In the genomic region with DNA sequence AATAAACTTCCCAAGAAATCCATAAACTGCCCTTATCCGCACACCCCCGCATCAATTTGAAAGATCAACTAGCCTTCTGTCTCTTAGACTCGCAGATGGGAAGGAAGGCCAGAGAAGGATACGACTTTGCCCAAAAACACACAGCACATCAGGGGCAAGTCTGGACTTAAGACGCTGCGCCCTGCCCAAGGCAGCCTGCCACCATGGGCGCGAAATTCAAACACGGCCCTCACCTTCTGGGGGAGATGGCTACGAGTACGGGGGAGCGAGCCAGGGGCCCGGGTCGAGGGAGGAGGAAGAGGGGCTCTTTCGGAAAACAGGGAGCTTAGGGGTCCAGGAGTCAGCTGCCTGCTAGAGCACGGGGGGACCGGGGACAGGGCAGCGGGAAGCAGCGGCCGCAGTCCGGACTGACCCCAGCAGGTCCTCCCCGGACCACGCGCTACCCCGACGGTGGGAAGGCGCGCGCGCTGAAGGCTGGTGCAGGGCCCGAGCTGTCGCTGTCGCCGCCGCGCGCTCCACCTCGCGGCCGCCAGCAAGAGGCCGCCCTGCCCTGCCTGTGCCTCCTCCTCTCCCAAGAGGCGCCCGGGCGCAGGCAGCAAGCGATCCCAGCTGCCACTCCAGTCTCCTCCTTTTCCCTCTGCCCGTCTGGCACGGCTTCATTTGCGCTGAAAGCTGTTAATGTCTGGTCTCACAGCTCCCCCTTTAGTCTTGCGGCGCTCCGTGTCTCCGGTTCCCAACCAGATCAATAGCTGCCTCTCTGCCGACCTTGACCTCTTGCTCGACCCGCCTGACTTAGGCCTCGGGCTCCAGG, we compare ENCODE assay signal across 10 mouse cellular contexts. TPM values are rescaled to one million over a fixed set of nuclear protein-coding genes. Genes with fewer than 3 reads are reported as not detected.
DNase-seq lines count a peak whose midpoint lies in the region; ATAC-seq and TF ChIP-seq lines count a peak whose summit lies in the region.
"Had no signal": no experiment of that assay in that cellular context is flagged by ENCODE, and none has a peak within 500 bp of the region (broad histone marks: within the 10 kb centered on the region; RNA-seq: fewer than 3 reads in every experiment).

No protein-coding gene starts in this region.

- H3K4me1 ChIP-seq in lung, embryonic 15.5 days: peaks cover 28% of the 10 kb centered on the region
- H3K4me1 ChIP-seq in lung, adult 2 months (ENCODE audit: control insufficient read depth, insufficient read depth, low read length): no peaks in the 10 kb centered on the region; the same call in 1 of the 2 replicates
- H3K4me1 ChIP-seq in hindbrain, embryonic 10.5 days (replicated peaks): peaks cover 37% of the 10 kb centered on the region

- peak; percentile 76 for ATAC-seq in lung, embryonic 15.5 days (ENCODE audit: borderline replicate concordance, extremely low read depth, low FRiP score, low TSS enrichment)
- no peak for ATAC-seq in erythroblast, adult 5-6 weeks (replicated peaks; ENCODE audit: low FRiP score, poor library complexity, severe bottlenecking)
- ATAC-seq: Patski had no signal

- no peak for DNase-seq in lung, adult 2 months
- DNase-seq in fibroblast of lung, adult 2 months (ENCODE audit: low read depth): peak; percentile 19
- peak; percentile 93 for DNase-seq in hindbrain, embryonic 10.5 days (ENCODE audit: low spot score)
- peak; percentile 84 for DNase-seq in layer of hippocampus, adult 9-11 months
- DNase-seq in lung, postnatal 4 days: peak; percentile 64 to 77
- peak; percentile 55 to 64 for DNase-seq in right cerebral cortex, postnatal 36 days (ENCODE audit: low spot score in 2 of 2)

- no peak overlapping the region for H3K27ac ChIP-seq in lung, embryonic 15.5 days
- H3K27ac ChIP-seq in hindbrain, embryonic 10.5 days: peak overlapping the region; percentile 95

- peak overlapping the region; percentile 94 for H3K4me2 ChIP-seq in lung, embryonic 15.5 days

- peak overlapping the region; percentile 36 for H3K4me3 ChIP-seq in lung, embryonic 15.5 days
- H3K4me3 ChIP-seq in lung, adult 2 months (replicated peaks; ENCODE audit: extremely low read depth, low read depth, low read length): no peak overlapping the region
- peak overlapping the region; percentile 69 for H3K4me3 ChIP-seq in hindbrain, embryonic 10.5 days
- H3K4me3 ChIP-seq: megakaryocyte, embryonic 14.5 days had no signal

- TF ChIP-seq CTCF in lung, adult 2 months (IDR thresholded peaks at IDR 0.05; ENCODE audit: insufficient read depth, low read length): no peak

- peak overlapping the region; percentile 24; the same call in 1 of the 2 replicates for H3K9ac ChIP-seq in lung, embryonic 15.5 days

- TF ChIP-seq POLR2A in lung, adult 2 months (IDR thresholded peaks at IDR 0.05; ENCODE audit: borderline replicate concordance, extremely low read depth, low read depth, low read length): no peak

- peaks cover 50% of the 10 kb centered on the region for H3K27me3 ChIP-seq in lung, embryonic 15.5 days
- H3K27me3 ChIP-seq in hindbrain, embryonic 10.5 days (ENCODE audit: insufficient read depth, poor library complexity, severe bottlenecking): peaks cover 89% of the 10 kb centered on the region

- H3K36me3 ChIP-seq in lung, embryonic 15.5 days: no peaks in the 10 kb centered on the region
- H3K36me3 ChIP-seq in hindbrain, embryonic 10.5 days: no peaks in the 10 kb centered on the region

- H3K9me3 ChIP-seq in lung, embryonic 15.5 days: no peaks in the 10 kb centered on the region
- no peaks in the 10 kb centered on the region for H3K9me3 ChIP-seq in hindbrain, embryonic 10.5 days
- H3K9me3 ChIP-seq: megakaryocyte, embryonic 14.5 days had no signal

- 1% methylated on average over 56 of the region's 56 CpGs for WGBS in lung, embryonic 15.5 days
- 2% methylated on average over 56 of the region's 56 CpGs for WGBS in lung, adult 2 months
- WGBS in hindbrain, embryonic 10.5 days: under 1% methylated on average over 56 of the region's 56 CpGs

RNA-seq across cellular contexts. Expression of gene Bcl11b, which starts 2.6 kb away (rescaled TPM):
- 3.4 and 5.2 TPM in 2 replicates for polyA plus RNA-seq in lung, embryonic 15.5 days (2015; fragmentation: Nextera tagmentation; extraction: Ambion mirVana)
- 2.6 and 4.2 TPM in 2 replicates for polyA plus RNA-seq in lung, adult 2 months (2012; rRNA removed)
- 3.0 and 3.3 TPM in 2 replicates for polyA plus RNA-seq in hindbrain, embryonic 10.5 days (2016; fragmentation: Nextera tagmentation; extraction: Ambion mirVana)
- 0.21 TPM in 1 of 2 replicates, not detected in the other for total RNA-seq in erythroblast, adult 5-6 weeks (2015; ENCODE audit: low replicate concordance)
- 0.28 TPM in 1 of 2 replicates, not detected in the other for total RNA-seq in erythroblast, adult 5-6 weeks (2017; ENCODE audit: low replicate concordance)
